Mouse (Mus musculus) thymus, postnatal 10 days (tissue): ENCODE measurements around the gene Fasn.
"Not testable (repeated sequence)": the region's sequence is repeated elsewhere in the genome, so short reads cannot be mapped to it uniquely, and the experiment has no call there.

Source experiments
- DNase-seq, 2 experiments: peaks; one replicate each; pipeline ENCODE4 v3.0.0; 2021; ENCODE audit warnings: low spot score in 2 of 2

Gene Fasn

DNA sequence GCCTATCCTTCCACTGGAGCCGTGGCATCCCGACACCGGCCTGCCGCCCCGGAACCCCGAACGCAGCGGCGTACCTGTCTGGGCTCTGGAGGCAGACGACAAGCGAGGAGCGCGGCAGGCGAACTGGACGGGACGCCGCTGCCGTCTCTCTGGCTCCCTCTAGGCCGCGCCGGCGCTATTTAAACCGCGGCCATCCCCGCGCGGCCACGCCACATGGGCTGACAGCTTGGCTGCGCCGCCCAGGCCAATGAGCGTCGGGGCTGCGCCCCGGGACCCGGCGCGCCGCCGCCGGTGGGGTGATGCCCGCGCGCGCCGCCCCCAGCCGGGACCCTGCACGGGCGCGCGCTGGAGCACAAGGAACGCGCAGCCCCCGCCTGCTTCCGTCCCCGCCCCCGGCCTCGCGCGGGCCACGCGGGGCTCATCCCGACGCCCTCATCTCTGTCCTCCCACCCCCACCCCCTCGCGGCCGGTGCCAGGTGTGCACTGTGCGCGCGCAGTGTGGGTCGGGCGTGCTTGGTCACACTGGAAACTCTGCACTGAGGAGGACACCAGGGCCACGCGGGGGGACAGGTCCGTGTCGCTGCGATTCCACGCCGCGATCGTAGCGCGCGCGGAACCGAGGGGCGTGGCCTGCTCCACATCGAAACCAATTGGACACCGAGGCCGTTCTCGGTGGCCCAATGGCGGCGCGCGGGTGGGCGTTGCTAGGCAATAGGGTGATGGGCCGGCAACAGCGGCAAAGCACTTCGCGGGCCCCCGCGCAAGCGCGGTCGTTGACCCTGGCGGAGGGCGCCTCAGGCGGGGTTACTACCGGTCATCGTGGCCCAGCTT is at the start of gene Fasn:
Gene Fasn (minus strand): TSS at position 592 of the 831 bp plus-strand sequence.
- peak; percentile 93 to 94 for DNase-seq

DNA sequence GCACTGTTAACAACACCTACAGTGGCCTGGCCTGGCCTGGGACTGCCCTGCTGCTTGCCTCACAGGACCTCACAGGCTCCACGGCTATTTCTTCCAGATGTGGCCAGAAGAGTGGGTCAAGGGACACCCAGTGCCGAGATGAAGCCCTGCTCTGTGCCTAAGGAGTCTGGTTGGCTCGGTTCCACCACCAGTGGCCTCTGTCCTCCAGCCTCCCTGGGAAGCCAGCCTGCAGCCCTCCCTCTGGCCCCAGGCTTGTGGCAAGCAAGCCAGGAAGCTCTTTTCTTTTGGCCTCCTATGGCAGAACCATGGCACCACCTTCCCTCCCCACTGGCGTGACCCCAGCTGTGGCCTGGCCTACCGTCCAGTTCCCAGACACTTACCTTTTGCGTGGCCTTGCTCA is 48.9 kb upstream of the Fasn start:
- DNase-seq, result no peak

DNA sequence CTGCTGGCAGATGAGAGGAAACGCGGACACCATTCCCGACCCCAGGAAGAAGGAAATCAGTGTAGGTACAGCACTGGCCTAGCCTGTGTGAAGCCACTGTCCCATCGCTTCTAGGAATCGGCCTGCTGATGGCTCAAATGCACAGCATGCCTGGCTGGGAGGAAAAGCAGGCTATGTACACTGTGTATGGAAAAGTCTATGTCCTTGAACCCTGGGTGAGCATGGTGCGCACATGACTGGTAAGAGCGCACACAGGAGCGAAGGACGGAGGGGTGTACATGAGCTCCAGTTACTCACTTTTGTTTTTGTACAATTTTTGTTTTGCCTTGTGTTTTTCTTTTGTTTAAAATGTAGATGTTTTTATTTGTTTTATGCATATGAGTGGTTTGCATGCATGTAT is 47.2 kb upstream of the Fasn start:
- DNase-seq, result no peak

DNA sequence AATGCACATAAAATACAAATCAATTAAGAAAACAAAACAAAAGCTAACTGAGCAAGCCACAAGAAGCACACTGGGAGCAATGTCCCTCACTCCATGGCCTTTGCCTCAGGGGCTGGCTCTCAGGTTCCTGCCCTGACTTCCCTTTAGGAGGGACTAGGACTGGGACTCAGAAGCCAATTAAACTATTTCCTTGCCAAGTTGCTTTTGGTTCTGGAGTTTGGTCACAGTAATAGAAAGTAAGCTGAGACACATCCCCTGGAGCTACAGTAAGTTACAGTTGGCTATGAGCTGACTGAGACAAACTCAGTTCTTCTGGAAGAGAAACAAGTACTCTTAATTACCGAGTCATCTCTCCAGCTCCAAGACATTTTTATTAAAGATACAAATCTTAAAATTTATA is 41.5 kb upstream of the Fasn start:
- DNase-seq, result no peak

DNA sequence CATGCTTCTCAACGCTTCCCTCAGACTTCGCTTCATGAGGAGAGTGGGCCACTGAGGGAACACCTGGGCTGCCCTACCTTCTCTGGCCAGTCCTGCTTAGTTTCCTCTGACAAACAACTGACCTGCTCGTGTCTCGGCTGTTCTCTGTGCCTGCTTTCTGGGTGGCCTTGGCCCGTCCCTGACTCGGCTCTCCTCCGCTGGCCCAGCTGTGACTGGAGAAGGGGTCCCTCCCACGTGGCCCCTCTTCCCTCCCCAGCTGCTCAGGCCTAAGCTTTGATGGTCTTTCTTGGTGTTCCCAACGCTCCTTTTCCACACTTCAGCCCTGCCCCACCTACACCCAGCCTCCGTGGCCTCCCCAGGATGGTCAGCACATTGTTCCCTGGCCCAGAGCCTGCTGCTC is 38.5 kb upstream of the Fasn start:
- DNase-seq, result no peak

DNA sequence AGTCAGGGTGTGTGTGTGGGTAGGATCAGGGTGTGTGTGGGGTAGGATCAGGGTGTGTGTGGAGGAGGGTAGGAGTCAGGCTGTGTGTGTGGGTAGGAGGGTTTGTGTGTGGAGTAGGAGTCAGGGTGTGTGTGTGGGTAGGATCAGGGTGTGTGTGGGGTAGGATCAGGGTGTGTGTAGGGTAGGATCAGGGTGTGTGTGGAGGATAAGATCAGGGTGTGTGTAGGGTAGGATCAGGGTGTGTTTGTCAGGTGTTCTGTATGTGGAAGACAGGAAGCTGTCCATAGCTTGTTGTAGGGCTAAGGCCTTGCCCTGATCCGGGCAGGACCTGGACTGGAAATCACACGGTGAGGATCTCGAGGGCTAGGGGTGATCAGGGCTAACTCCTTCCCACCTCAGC is 31.6 kb upstream of the Fasn start:
- DNase-seq, result not testable (repeated sequence)

DNA sequence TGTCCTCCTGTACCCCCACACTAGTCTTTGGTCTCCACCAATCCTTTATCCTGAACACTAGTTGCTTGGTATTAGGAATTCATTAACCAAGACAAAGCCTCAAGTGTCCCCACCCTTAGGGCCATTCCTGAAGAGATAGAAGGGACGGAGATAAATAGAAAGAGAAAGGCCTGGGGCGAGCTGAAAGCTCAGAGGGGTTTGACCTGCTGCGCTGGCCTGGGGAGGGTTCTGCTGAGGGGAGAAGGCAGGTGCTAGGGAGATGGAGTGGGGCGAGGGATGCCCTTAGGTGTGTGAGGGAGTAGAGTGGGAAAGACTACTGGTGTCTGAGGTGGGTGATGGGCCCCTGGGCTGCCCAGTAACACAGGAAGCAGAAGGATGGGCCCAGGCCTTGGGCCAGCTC is 29.4 kb upstream of the Fasn start:
- no peak for DNase-seq

DNA sequence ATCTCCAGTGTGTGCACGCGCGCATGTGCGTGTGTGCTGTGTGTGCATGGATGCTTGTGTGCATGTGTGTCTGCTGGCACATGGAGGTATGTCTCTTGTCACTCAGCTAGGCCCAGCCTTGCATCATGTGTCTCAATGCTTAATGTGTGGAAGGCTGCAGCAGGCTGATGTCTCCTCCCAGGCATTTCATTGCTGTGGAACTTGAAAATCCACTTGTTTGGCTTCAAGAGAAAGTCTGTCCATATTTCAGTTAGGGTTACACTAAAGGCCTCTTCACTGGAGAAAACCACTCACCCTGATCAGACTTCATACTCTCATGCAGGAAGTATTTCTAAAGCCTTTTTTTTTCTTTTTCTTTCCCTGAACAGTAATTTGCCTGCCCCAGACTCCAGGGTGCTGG is 28.8 kb upstream of the Fasn start:
- no peak for DNase-seq

DNA sequence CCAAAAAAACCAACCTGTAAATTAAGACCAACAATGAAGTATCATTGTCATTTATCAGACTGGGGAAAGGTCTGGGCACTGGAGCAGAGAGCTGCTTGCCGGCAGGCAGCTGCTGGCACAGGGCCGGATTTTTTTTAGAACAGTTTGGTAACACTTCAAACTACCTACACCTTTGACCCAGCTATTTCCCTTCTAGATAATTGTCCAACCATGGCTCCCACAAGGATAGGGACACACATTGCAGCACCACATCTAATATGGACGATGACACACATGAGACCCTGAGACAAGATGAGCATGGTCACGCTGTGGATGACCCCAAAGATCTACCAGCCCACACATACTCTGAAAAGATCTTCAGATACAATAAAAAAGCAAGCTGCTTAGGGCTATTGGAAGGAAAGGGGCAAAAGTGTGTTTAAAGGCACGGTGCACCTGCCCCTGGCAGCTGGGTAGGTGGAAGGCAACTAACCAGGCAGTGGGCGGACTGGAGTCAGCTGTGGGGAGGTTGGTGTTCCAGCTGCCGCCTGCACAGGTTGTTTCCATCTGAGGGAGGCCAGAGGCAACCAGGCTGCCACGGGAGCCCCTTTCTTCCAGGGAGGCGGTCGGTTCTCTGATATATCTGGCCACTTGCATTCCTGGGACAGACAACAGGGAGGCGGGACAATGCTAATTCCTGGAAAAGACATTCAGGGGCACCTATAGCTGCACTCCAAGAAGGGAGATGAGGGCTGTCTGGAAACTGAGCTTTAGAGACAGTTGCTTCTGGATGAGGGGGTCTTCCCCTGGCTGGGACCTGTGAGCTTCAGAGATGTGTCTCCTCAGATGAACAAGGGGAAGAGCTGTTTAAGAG is 28.0 kb upstream of the Fasn start:
- peak; percentile 8 to 25 for DNase-seq

DNA sequence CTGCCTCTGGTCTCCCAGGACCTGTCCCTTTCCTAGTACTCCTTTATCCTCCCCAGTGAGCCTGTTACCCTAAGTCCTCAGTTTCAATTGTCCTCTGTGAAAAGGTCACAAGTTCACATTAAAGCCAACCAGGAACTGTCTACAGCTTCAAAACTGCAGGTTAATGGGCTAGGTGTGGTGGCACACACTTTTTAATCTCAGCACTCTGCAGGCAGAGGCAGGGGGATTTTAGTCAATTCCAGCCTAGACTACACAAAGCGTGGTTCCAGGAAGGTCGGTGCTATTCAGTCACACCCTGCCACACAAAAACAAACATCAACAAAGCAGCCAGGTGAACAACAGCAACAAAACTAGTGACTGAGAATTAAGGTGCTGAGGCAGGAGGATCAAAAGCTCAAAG is 27.2 kb upstream of the Fasn start:
- no peak for DNase-seq

DNA sequence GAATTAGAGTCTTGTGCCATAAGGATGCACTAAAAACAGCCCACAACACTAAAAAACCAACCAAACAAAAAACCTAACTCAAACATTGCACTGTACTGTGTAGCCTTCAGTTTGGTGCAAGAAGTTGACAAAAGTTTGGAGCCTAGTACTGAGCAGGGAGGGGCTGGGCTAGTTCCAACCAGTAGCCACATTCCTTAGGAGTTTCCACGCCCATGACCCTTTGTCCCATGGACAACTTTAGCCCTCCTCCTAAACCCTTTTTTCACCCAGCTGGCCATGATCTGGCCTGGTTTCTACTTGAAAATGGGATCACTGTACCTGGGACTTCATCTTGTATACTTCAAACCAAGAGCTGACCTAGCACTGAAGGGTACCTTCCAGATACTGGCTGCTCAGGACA is 26.8 kb upstream of the Fasn start:
- DNase-seq, result no peak

DNA sequence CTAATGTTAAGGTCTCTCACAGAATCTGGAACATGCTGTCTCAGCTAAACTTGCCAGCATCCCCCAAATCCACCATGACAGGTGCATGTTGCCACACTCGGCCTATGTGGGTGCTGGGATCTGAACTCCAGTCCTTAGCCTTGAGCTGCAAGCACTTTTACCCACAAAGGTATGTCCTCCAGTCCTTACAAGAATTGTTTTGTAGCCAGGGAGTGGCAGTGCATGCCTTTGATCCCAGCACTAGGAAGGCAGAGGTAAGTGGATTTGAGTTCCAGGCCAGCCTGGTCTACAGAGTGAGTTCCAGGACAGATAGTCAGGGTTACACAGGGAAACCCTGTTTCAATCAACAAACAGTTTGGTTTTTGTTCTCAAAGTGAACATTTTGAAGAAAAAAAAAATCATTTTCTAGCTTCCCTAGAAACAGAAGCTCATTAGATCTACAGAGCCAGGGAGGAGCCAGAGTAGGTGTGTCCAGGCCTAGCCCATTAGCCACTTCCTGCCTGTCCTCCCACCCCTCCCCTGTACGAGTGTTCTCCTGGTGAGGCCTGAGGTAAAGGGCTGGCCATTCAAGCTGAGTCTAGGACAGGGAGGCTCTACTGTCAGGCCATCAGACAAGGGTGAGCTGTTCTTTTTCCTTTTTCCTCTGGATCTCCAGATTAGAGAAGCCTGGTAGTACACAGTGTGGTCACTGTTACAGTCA is 26.1 kb upstream of the Fasn start:
- DNase-seq, result no peak

DNA sequence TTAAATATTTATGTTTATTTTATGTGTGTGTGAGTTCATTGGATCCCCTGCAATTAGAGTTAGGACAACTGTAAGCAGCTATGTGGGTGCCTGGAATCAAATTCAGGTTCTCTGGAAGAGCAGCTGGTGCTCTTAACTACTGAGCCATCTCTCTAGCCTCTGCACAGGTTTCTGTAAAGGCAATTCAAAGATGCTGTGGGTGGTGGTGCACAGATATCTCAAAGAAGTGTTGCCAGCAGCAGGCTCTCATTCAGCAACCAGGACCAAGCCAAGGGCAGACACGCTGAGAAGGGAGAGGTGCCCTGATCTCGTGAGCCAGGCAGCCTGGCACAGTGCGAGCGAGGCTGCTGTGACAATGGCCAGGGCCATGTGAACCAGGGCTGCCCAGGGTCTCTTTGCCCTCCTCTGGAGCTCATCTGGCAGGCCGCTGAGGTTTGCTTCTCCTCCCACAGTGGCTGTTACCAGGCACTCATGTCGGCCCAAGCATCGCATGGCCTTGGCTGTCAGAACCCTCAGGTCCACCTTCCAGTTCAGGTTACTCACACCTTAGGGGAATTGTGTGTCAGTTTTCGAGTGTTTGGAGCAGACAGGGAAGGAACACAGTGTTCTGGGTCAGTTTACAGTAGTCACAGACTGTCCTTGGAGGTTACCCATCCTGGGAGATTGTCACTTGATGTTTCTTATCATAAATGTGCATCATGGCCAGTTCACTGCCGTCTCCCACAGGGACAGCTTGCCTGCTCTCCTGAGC is 22.6 kb upstream of the Fasn start:
- DNase-seq, result no peak

DNA sequence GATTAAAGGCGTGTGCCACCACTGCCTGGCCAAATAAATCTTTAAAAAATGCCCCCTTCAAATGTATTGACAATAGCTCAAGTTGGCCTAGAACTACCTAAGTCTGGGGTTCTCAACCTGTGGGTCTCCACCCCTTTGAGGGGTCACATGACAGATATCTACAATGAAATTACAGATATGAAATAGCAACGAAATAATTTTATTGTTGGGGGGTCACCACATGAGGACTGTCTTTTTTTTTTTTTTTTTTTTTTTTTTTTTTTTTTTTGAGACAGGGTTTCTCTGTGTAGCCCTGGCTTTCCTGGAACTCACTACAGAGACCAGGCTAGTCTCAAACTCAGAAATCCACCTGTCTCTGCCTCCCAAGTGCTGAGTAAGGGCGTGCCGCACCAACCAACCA is 20.0 kb upstream of the Fasn start:
- DNase-seq, result no peak

DNA sequence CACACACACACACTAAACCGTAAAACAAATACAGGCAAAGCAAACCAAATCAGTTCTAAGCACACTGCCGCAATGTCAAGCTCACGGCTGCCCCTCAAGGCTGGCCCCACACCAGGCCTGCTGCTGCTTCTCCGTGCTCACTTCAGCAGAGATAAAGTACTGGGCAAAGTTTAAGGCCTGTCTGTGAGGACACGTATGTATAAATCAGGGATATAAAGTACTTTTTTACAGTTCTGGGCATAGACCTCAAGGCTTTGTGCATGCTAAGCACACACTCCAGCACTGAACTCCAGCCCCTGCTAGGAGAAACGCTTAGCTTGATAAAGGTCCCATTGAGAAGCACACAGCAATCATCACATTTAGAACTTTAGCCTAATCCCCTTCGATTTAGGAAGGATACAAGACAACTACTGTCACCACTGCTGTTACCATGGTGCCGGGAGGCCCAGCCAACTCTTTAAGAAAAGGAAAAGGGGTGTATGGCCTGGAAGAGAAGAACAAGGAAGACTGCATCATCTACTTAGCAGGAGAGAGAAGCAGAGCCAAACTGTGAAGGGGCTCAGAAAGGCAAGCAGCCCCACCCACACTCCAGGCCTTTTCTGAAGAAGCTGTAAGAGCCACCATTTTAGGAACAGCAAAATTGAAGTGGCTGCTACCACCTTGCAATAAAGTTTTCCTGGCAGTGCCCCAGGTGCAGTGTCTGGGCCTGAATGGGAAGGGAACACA is 9.4 kb upstream of the Fasn start:
- no peak for DNase-seq

DNA sequence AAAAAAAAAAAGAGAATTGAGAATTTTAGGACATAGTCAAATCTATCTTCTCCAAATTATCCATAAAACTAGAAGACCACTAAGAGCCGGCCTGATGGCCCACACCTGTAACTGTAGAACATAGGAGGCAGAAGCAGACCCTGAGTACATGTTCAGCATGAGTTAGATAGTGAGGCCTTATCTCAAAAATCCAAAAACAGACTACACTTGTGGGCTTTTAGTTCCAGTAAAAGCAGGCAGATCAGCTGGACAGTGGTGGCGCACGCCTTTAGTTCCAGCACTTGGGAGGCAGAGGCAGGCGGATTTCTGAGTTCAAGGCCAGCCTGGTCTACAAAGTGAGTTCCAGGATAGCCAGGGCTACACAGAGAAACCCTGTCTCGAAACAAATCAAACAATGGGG is 8.6 kb upstream of the Fasn start:
- not testable (repeated sequence) for DNase-seq

DNA sequence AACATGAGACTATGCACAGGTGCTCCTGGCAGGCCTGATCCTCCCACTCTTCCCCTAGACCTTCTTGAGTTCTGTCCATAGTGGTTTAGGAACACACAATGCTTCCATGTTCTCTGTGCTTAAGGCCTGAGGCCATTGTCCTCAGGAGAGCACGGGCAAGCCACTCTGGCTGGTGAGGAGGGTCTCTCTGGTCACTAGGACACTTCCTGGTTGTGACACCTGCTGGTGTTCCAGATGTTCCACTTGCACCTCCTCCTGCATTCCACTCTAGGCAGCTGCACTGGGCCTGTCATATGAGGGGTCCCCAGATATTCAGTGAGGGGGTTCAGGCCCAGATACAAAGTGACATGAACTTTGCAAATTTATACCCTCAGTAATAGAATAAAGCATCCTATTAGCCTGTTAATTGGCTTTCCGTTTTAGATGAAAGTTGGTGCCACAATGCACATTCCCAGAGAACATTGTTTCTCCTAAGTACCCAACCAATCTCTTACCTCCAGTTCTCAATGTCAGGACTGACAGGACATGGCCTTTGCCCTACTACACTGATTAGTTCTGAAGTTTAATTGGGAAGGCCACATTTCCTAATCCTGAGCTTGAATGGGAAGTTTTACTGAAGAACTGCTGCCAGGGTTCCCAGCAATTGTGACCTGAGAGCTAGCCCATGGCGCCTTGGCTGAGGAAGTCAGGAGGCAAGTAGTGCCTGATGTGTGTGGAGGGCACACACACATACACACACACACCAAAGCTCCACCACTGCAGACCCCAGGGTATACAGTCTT is 7.5 kb upstream of the Fasn start:
- DNase-seq, result no peak

DNA sequence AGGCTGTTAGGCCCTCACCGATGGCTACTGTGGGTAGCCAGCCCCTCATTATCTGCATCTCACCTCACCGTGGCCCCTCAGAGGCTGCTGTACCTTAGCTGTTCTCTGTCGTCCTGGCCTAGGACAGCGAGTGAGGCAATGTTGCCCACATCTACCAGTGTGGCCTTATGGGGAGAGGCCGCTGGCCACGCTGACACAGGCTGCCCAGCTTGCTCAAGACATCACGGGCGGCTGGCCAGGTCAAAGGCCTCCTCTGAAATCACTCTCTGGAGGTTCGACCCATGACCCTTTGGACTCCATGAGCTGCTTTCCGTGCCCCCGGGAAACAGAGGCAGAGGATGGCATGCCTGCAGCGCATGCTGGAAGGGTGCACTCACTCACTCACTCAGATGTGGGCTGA is 6.3 kb upstream of the Fasn start:
- no peak for DNase-seq

DNA sequence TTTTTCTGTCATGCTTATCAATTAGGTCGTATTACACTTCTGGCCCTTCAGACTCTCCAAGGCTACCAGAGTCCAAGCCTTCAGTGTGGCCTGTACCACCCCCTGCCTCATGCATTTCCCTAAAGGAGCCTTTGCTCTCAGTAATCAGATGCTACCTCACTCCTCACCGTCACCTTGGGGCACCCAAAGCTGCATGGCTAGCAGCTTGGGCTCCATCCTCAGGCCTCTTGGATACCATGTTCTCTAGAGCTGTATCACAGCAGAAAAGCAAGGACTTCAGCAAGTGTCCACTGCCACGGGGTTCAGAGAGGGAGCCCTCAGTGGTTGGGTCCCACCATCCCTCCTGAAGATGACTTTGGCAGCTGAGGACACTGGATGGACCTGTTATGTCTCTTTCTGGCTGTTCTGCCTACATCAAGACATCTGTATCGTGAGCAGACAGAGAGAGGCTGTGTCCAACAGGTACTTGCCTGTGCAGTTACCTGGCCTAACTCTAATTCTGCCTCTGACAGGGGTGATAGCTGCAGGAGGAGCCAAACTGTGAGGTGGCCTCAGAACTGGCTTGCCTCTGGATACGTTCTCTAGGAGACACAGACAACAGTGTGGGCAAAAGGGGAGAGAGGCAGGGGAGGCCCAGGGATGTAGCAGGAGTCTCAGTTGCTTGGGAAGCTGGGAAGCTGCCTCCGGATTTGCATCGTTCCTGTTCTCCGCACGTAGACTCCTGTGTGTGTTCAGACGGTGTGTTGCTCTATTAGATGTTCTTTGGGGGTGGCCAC is 5.6 kb upstream of the Fasn start:
- no peak for DNase-seq

DNA sequence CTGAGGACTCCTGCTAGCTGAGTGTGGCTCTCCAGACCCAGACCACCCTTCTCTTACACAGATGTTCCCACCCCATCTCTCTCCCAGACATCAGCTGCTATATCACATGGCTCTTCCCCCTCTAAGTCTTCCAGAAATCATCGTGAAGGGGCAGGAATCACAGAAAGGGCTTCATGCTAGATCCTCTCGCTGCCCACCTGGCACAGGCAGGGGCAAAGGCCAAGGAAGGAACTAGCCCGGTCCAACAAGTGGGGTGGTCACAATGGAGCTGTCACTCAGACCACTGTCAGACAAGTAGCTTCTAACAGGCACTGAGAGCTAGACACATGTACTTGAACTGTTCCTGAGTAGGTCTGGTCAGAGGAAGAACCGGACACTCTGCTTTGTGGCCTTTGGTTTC is 4.1 kb upstream of the Fasn start:
- DNase-seq, result no peak
